Mouse (Mus musculus): ENCODE data around the gene Eif4g1.

GRCm38 (mm10) chr16:20671886-20672285 lies 3.8 kb downstream of the Eif4g1 start:
- TF ChIP-seq CTCF (conservative IDR thresholded peaks at IDR 0.05 in 1 of 2, IDR thresholded peaks at IDR 0.05 in 1 of 2; ENCODE audit: low read depth in 2 of 2, low read length in 2 of 2) (peak in 1 of 2 experiments; percentile 23; a peak in 1 of 4 replicates), RCOR1 (conservative IDR thresholded peaks at IDR 0.05; ENCODE audit: low read depth, low read length) (no peak), POLR2A (IDR thresholded peaks at IDR 0.05; ENCODE audit: low read depth, low read length) (no peak), KAT2A (IDR thresholded peaks at IDR 0.05; ENCODE audit: insufficient replicate concordance, low read length) (no peak)

All from CH12.LX (cell line).